Mouse (Mus musculus) spleen, postnatal 4 days (tissue): ENCODE data around the gene Pip5k1b.

Experiments
- DNase-seq, 2 experiments: peaks; one replicate each; pipeline ENCODE4 v3.0.0; 2022; ENCODE audit warnings: low spot score in 2 of 2

The Pip5k1b gene

GRCm38 (mm10) chr19:24518384-24518783 is 37.3 kb downstream of the Pip5k1b start:
- DNase-seq, result no peak

- no peak for DNase-seq
These were observed 38.6 kb downstream of the Pip5k1b start for GRCm38 (mm10) chr19:24517057-24517456.

- no peak for DNase-seq
These were observed 39.7 kb downstream of the Pip5k1b start for GRCm38 (mm10) chr19:24515941-24516340.

- DNase-seq, result no peak
These were observed 40.7 kb downstream of the Pip5k1b start for GRCm38 (mm10) chr19:24514661-24515642.

GRCm38 (mm10) chr19:24513105-24513843 is 42.4 kb downstream of the Pip5k1b start:
- DNase-seq, result peak; percentile 75 to 76

GRCm38 (mm10) chr19:24511939-24512338 is 43.7 kb downstream of the Pip5k1b start:
- no peak for DNase-seq

- peak in 1 of 2 experiments; percentile 52 for DNase-seq
These were observed 46.3 kb downstream of the Pip5k1b start for GRCm38 (mm10) chr19:24509391-24509790.

- peak in 1 of 2 experiments; percentile 47 for DNase-seq
These were observed 47.4 kb downstream of the Pip5k1b start for GRCm38 (mm10) chr19:24508087-24508767.

GRCm38 (mm10) chr19:24502736-24503421 is 52.8 kb downstream of the Pip5k1b start:
- DNase-seq, result no peak

- DNase-seq, result no peak
These were observed 54.1 kb downstream of the Pip5k1b start for GRCm38 (mm10) chr19:24501525-24501924.

- no peak for DNase-seq
These were observed 55.2 kb downstream of the Pip5k1b start for GRCm38 (mm10) chr19:24500431-24500830.

- DNase-seq, result no peak
These were observed 56.4 kb downstream of the Pip5k1b start for GRCm38 (mm10) chr19:24499291-24499690.

GRCm38 (mm10) chr19:24493887-24494286 is 61.8 kb downstream of the Pip5k1b start:
- no peak for DNase-seq

GRCm38 (mm10) chr19:24491824-24492223 is 63.8 kb downstream of the Pip5k1b start:
- DNase-seq, result no peak

GRCm38 (mm10) chr19:24490275-24490674 is 65.4 kb downstream of the Pip5k1b start:
- peak in 1 of 2 experiments; percentile 41 for DNase-seq

- DNase-seq, result no peak
These were observed 69.0 kb downstream of the Pip5k1b start for GRCm38 (mm10) chr19:24486433-24487296.

- no peak for DNase-seq
These were observed 71.0 kb downstream of the Pip5k1b start for GRCm38 (mm10) chr19:24484612-24485194.

- DNase-seq, result no peak
These were observed 74.8 kb downstream of the Pip5k1b start for GRCm38 (mm10) chr19:24480916-24481315.

GRCm38 (mm10) chr19:24476929-24477882 is 78.5 kb downstream of the Pip5k1b start, which contains the start of gene Fam122a:
Fam122a (minus strand) TSS chr19:24477356.
- peak; percentile 90 to 97 for DNase-seq
